Mouse (Mus musculus) heart, adult 2 months (tissue): ENCODE measurements around the gene Nrbf2.

ENCODE experiments used
- CTCF ChIP-seq: fragments of 200-600 bp; IDR thresholded peaks from 2 replicates; pipeline ENCODE4 v1.8.1; 2022; ENCODE audit warnings: antibody characterized with exemption, mild to moderate bottlenecking, moderate library complexity
- EP300 ChIP-seq: fragments of 200-500 bp; IDR thresholded peaks from 2 replicates; pipeline ENCODE4 v1.6.1; 2011; ENCODE audit warnings: low read depth, low read length, control low read depth; ENCODE audit not compliant: insufficient read depth

- TF ChIP-seq CTCF (no peak), EP300 (no peak)
Observed at GRCm38 (mm10) chr10:67252353-67252752, 32.8 kb downstream of the Nrbf2 start.
